Mouse (Mus musculus) Muller cell, postnatal 12 days (primary cell): Measurements from ENCODE around the gene Ccdc148.

Experiments used
- DNase-seq: peaks from one replicate; pipeline ENCODE4 v3.0.0-alpha.2; 2015; ENCODE audit errors: inconsistent ontology term

Ccdc148 gene

GRCm38 (mm10) chr2:59160605-59160963 is at the start of gene Ccdc148, which contains the start of gene Pkp4:
Ccdc148 (minus strand) TSS chr2:59160683.
Pkp4 (plus strand) TSS chr2:59160850.
- peak; percentile 97 for DNase-seq

- no peak for DNase-seq
Measured at GRCm38 (mm10) chr2:59208276-59208675, 47.8 kb upstream of the Ccdc148 start.

- DNase-seq: peak; percentile 82
Measured at GRCm38 (mm10) chr2:59207725-59208124, 47.2 kb upstream of the Ccdc148 start.

GRCm38 (mm10) chr2:59207240-59207639 is 46.8 kb upstream of the Ccdc148 start:
- DNase-seq: peak; percentile 85

- no peak for DNase-seq
Measured at GRCm38 (mm10) chr2:59206190-59206589, 45.7 kb upstream of the Ccdc148 start.

- DNase-seq: no peak
Measured at GRCm38 (mm10) chr2:59205092-59205491, 44.6 kb upstream of the Ccdc148 start.

- DNase-seq: no peak
Measured at GRCm38 (mm10) chr2:59203627-59204425, 43.3 kb upstream of the Ccdc148 start.

- no peak for DNase-seq
Measured at GRCm38 (mm10) chr2:59202930-59203329, 42.4 kb upstream of the Ccdc148 start.

GRCm38 (mm10) chr2:59200511-59200910 is 40.0 kb upstream of the Ccdc148 start:
- DNase-seq: no peak

- no peak for DNase-seq
Measured at GRCm38 (mm10) chr2:59199476-59199976, 39.0 kb upstream of the Ccdc148 start.

GRCm38 (mm10) chr2:59197156-59197555 is 36.7 kb upstream of the Ccdc148 start:
- DNase-seq: no peak

- no peak for DNase-seq
Measured at GRCm38 (mm10) chr2:59193117-59193516, 32.6 kb upstream of the Ccdc148 start.

- DNase-seq: no peak
Measured at GRCm38 (mm10) chr2:59191466-59191865, 31.0 kb upstream of the Ccdc148 start.

- DNase-seq: no peak
Measured at GRCm38 (mm10) chr2:59190186-59190585, 29.7 kb upstream of the Ccdc148 start.

GRCm38 (mm10) chr2:59189661-59190185 is 29.2 kb upstream of the Ccdc148 start:
- DNase-seq: peak; percentile 85

- no peak for DNase-seq
Measured at GRCm38 (mm10) chr2:59188306-59188705, 27.8 kb upstream of the Ccdc148 start.

GRCm38 (mm10) chr2:59186966-59187365 is 26.5 kb upstream of the Ccdc148 start:
- no peak for DNase-seq

GRCm38 (mm10) chr2:59186122-59186521 is 25.6 kb upstream of the Ccdc148 start:
- DNase-seq: no peak

- no peak for DNase-seq
Measured at GRCm38 (mm10) chr2:59184107-59185064, 23.9 kb upstream of the Ccdc148 start.

GRCm38 (mm10) chr2:59183541-59183940 is 23.1 kb upstream of the Ccdc148 start:
- DNase-seq: no peak

- DNase-seq: no peak
Measured at GRCm38 (mm10) chr2:59181321-59182113, 21.0 kb upstream of the Ccdc148 start.
